ENCODE assay signal across 24 mouse cellular contexts in the genomic region with DNA sequence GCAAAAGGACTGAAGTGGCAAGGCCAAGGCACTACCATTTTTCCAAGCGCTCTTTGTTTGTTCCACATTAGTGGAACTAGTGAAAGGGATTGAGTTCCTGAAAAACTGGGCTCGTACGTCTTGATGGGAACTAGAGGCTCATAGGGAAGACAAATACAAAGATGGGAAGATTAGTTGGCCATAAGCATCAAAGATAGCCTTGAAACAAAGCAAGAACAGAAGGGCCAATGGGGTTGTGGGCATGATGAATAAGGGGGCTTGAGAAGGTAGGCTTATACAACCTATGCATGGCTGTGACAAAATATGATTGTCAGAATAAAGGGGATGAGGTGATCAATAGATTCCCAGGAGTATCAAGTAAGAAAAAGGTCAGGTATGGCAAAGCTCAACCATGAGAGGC. TPM values are rescaled to one million over a fixed set of nuclear protein-coding genes. Genes with fewer than 3 reads are reported as not detected.
DNase-seq lines count a peak whose midpoint lies in the region; ATAC-seq and TF ChIP-seq lines count a peak whose summit lies in the region.
"Had no signal": no experiment of that assay in that cellular context is flagged by ENCODE, and none has a peak within 500 bp of the region (broad histone marks: within the 10 kb centered on the region; RNA-seq: fewer than 3 reads in every experiment).

No protein-coding gene starts in this region.

- no peak for TF ChIP-seq CTCF in midbrain, postnatal 0 days (IDR thresholded peaks at IDR 0.05)

- no peaks in the 10 kb centered on the region for H3K9me3 ChIP-seq in midbrain, embryonic 11.5 days (ENCODE audit: control insufficient read depth, low read length)
- no peaks in the 10 kb centered on the region for H3K9me3 ChIP-seq in midbrain, postnatal 0 days (ENCODE audit: low read length)
- H3K9me3 ChIP-seq: embryonic facial prominence, embryonic 13.5 days; embryonic facial prominence, embryonic 15.5 days; forebrain, embryonic 10.5 days; forebrain, embryonic 12.5 days had no signal

- DNase-seq in heart, adult 11 months, result peak; percentile 63
- DNase-seq in heart, adult 9 months (ENCODE audit: low spot score in 2 of 2), result no peak
- DNase-seq in midbrain, embryonic 11.5 days (ENCODE audit: low spot score, missing footprints), result peak; percentile 51
- DNase-seq in midbrain, postnatal 0 days (ENCODE audit: low spot score), result no peak
- no peak for DNase-seq in lung, postnatal 36 days
- DNase-seq: adrenal gland, adult 2 months; adrenal gland, postnatal 10 days; adrenal gland, postnatal 25 days; cerebellum, adult 11 months; cerebellum, adult 18-20 months; cerebellum, adult 8-10 months; cerebellum, adult 9-11 months; cerebellum, postnatal 14 days; cerebellum, postnatal 36 days; embryo, embryonic 11 days had no signal

- no peak overlapping the region for H3K9ac ChIP-seq in midbrain, embryonic 11.5 days (ENCODE audit: low read length)
- no peak overlapping the region for H3K9ac ChIP-seq in midbrain, postnatal 0 days (replicated peaks; ENCODE audit: low read length, poor library complexity, severe bottlenecking)
- H3K9ac ChIP-seq: embryonic facial prominence, embryonic 13.5 days; embryonic facial prominence, embryonic 15.5 days; forebrain, embryonic 12.5 days had no signal

- H3K36me3 ChIP-seq in midbrain, embryonic 11.5 days (ENCODE audit: control insufficient read depth, insufficient read depth, low read length), result no peaks in the 10 kb centered on the region
- H3K36me3 ChIP-seq in midbrain, postnatal 0 days (ENCODE audit: insufficient read depth, low read length), result no peaks in the 10 kb centered on the region
- H3K36me3 ChIP-seq: embryonic facial prominence, embryonic 13.5 days; embryonic facial prominence, embryonic 15.5 days had no signal

- no peak for ATAC-seq in midbrain, embryonic 11.5 days (ENCODE audit: low FRiP score)
- ATAC-seq in midbrain, postnatal 0 days (ENCODE audit: low FRiP score), result no peak
- ATAC-seq: forebrain, embryonic 14.5 days; forebrain, embryonic 16.5 days had no signal

- no peak overlapping the region for H3K27ac ChIP-seq in midbrain, embryonic 11.5 days (ENCODE audit: low read depth, low read length)
- H3K27ac ChIP-seq in midbrain, postnatal 0 days (ENCODE audit: low read depth, low read length), result no peak overlapping the region
- H3K27ac ChIP-seq: embryonic facial prominence, embryonic 13.5 days; embryonic facial prominence, embryonic 15.5 days; forebrain, embryonic 10.5 days; forebrain, embryonic 12.5 days had no signal

- 86% methylated on average over 3 of the region's 3 CpGs for WGBS in midbrain, embryonic 11.5 days
- WGBS in midbrain, postnatal 0 days, result 91% methylated on average over 3 of the region's 3 CpGs

- H3K27me3 ChIP-seq in midbrain, embryonic 11.5 days (ENCODE audit: control insufficient read depth, insufficient read depth, low read length), result no peaks in the 10 kb centered on the region
- no peaks in the 10 kb centered on the region for H3K27me3 ChIP-seq in midbrain, postnatal 0 days (ENCODE audit: insufficient read depth, low read length)
- H3K27me3 ChIP-seq: embryonic facial prominence, embryonic 13.5 days; embryonic facial prominence, embryonic 15.5 days; forebrain, embryonic 12.5 days had no signal

- no peak overlapping the region for H3K4me2 ChIP-seq in midbrain, embryonic 11.5 days
- H3K4me2 ChIP-seq in midbrain, postnatal 0 days (ENCODE audit: low read depth, low read length, poor library complexity, severe bottlenecking), result no peak overlapping the region
- H3K4me2 ChIP-seq: embryonic facial prominence, embryonic 13.5 days; embryonic facial prominence, embryonic 15.5 days; forebrain, embryonic 12.5 days had no signal

- peaks cover 14% of the 10 kb centered on the region for H3K4me1 ChIP-seq in midbrain, embryonic 11.5 days (ENCODE audit: control insufficient read depth, insufficient read depth, low read length)
- H3K4me1 ChIP-seq in midbrain, postnatal 0 days (ENCODE audit: insufficient read depth, low read length), result peaks cover 8% of the 10 kb centered on the region

- no peak overlapping the region for H3K4me3 ChIP-seq in midbrain, embryonic 11.5 days (ENCODE audit: low read depth, low read length)
- H3K4me3 ChIP-seq in midbrain, postnatal 0 days (ENCODE audit: low read depth, low read length), result no peak overlapping the region
- H3K4me3 ChIP-seq: embryonic facial prominence, embryonic 13.5 days; embryonic facial prominence, embryonic 15.5 days; erythroblast, embryonic 14.5 days; forebrain, embryonic 10.5 days; forebrain, embryonic 12.5 days had no signal

RNA-seq across cellular contexts. Expression of a gene that starts 2.2 kb away (rescaled TPM):
- polyA plus RNA-seq in midbrain, embryonic 11.5 days (2014; fragmentation: Nextera tagmentation; extraction: Ambion mirVana), result 171 and 173 TPM in 2 replicates
- 165 and 177 TPM in 2 replicates for total RNA-seq in midbrain, postnatal 0 days (2014; rRNA removed)
- 225 TPM in 2 replicates for polyA plus RNA-seq in midbrain, postnatal 0 days (2015; fragmentation: Nextera tagmentation; extraction: Ambion mirVana)

RNA-seq across cellular contexts. Expression of a gene that starts 28.5 kb away (rescaled TPM):
- polyA plus RNA-seq in midbrain, embryonic 11.5 days (2014; fragmentation: Nextera tagmentation; extraction: Ambion mirVana), result 1.3 and 1.4 TPM in 2 replicates
- total RNA-seq in midbrain, postnatal 0 days (2014; rRNA removed), result 0.33 and 0.38 TPM in 2 replicates
- 0.11 and 0.29 TPM in 2 replicates for polyA plus RNA-seq in midbrain, postnatal 0 days (2015; fragmentation: Nextera tagmentation; extraction: Ambion mirVana)
- total RNA-seq: adrenal gland, adult 2 months; adrenal gland, postnatal 25 days; common myeloid progenitor, adult 5-6 weeks; MEL had no signal
- polyA plus RNA-seq: adrenal gland, adult 2 months; erythroblast, embryonic 14.5 days had no signal

RNA-seq across cellular contexts. Expression of a gene that starts 54.5 kb away (rescaled TPM):
- polyA plus RNA-seq in midbrain, embryonic 11.5 days (2014; fragmentation: Nextera tagmentation; extraction: Ambion mirVana), result 23.3 and 25.7 TPM in 2 replicates
- total RNA-seq in midbrain, postnatal 0 days (2014; rRNA removed), result 19.3 and 24.2 TPM in 2 replicates
- polyA plus RNA-seq in midbrain, postnatal 0 days (2015; fragmentation: Nextera tagmentation; extraction: Ambion mirVana), result 21.4 and 22.4 TPM in 2 replicates

Comparison
In these comparisons a context has a peak if more than half of its experiments do, and no peak if none do; other contexts are left out.
1. DNase-seq: peak in heart, adult 11 months (single experiment) and midbrain, embryonic 11.5 days (single experiment); none in heart, adult 9 months (0 of 2), midbrain, postnatal 0 days (single experiment) and lung, postnatal 36 days (single experiment).